Mouse (Mus musculus) adipose tissue, adult 10 weeks (tissue): ENCODE measurements around the gene Plin3. TPM values are rescaled to one million over a fixed set of nuclear protein-coding genes. Genes with fewer than 3 reads are reported as not detected.

Source experiments
- polyA plus RNA-seq: library from polyadenylated mRNA; stranded (reverse); fragments of 350-450 nt; fragmentation: Illumina TruSeq; extraction: RNeasy Lipid Tissue Mini Kit (QIAGEN cat#74804); gene quantifications from one replicate; pipeline ENCODE4 v1.2.3, GENCODE M21; 2014; ENCODE audit warnings: low read depth, low replicate concordance

The Plin3 gene
- 42.2 TPM for polyA plus RNA-seq

GRCm38 (mm10) chr17:56292531-56293222 lies at the start of gene Plin3:
TSS of gene Plin3 (minus strand) at chr17:56292873.

GRCm38 (mm10) chr17:56325450-56326152 lies 32.9 kb upstream of the Plin3 start, which contains the start of gene Kdm4b:
TSS of gene Kdm4b (plus strand) at chr17:56326062.

GRCm38 (mm10) chr17:56303160-56303846 lies 10.6 kb upstream of the Plin3 start, which contains the start of gene Uhrf1:
TSS of gene Uhrf1 (plus strand) at chr17:56303321.

GRCm38 (mm10) chr17:56300186-56300585 lies 7.5 kb upstream of the Plin3 start, which contains the start of gene Arrdc5:
TSS of gene Arrdc5 (minus strand) at chr17:56300286.

DNA sequence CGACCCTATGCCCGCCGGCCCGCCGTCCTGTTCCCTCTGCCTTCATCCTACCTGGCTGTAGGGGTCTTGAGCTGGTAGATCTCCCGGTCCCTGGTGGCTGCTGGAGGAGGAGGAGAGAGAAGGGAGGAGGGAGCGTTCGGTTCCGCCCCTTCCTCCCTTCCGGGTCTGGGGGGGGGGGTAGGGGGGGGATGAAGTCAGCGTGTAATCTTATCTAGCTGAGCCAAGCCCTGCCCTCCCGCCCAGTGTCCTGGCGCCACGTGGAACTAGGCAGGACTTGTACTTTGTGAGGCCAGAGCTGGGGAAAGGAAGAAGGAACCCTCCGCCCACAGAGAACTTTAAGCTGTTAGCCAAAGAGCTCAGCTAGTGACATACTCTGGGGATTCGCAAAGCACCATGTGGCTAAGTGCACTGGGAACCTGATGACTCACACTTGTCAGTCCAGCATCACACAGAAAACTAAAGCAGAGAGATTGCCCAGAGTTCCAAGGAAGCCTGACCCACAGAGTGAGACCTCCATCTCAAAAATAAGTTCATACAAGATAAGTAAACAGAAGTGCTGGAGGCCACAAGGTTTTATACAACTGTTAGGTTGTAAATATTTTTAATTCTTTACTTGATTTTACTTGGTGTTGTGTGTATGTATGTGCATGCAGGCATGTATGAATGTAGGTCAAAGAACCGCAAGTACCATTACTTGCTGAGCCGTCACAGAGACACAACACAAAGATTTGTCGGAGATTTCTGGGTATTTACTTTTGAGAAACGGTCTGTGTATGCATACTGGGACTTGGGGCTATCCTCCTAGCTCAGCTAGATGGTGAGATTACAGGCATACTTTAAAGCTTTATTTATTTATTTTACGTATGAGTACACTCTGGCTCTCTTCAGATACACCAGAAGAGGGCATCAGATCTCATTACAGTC lies 15.8 kb downstream of the Plin3 start, which contains the start of gene Ticam1:
Gene Ticam1, minus strand, starts transcription at position 144 of the 924 bp plus-strand sequence.

DNA sequence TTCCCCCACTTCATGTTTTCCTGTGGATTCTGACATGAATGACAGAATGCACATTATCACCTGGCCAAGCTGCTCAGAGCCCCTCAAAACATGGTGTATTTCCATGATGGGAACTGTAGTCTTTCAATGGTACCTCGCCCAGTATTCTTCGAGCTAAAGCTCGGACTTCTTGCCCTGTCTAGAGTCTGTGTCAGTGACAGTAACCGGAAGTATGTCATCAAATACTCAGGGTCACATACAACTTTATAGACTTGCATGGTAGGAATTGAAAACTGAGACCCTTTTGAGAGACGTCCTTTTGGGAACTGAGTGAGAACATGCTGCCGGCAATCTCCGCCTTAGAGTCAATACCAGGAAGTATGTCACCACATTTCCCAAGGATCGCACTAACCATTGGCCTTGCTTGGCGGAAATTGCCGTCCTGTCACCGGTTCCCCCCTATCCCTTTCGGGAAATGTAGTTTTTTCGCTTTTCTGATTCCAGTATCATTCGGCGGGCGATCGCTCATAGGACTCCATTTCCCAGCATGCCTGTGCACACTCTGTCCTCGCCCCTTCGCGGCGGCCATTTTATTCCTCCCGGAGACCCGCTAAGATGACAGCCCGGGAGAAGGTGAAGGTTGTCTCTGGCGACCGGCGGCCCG lies 36.3 kb downstream of the Plin3 start, which contains the start of gene Fem1a:
Gene Fem1a, plus strand, starts transcription at position 572 of the 643 bp plus-strand sequence.

Other genes starting within 250 kb of the Plin3 start
- 75.3 TPM for gene Ubxn6, start 217.8 kb downstream of the Plin3 start, polyA plus RNA-seq
- 58.6 TPM for gene Hdgfl2, start 213.2 kb downstream of the Plin3 start, polyA plus RNA-seq
- gene Plin4, start 183.1 kb downstream of the Plin3 start, polyA plus RNA-seq, result 510 TPM
- gene Plin5, start 175.3 kb downstream of the Plin3 start, polyA plus RNA-seq, result 10.4 TPM
- 160 TPM for gene Lrg1, start 170.9 kb downstream of the Plin3 start, polyA plus RNA-seq
- 5.5 TPM for gene Sema6b, start 152.5 kb downstream of the Plin3 start, polyA plus RNA-seq
- 1.7 TPM for gene Tnfaip8l1, start 130.4 kb downstream of the Plin3 start, polyA plus RNA-seq
- 63.5 TPM for gene Mydgf, start 109.0 kb downstream of the Plin3 start, polyA plus RNA-seq
- gene Dpp9, start 74.0 kb downstream of the Plin3 start, polyA plus RNA-seq, result 24.6 TPM
- 14.1 TPM for gene Fem1a, start 36.1 kb downstream of the Plin3 start, polyA plus RNA-seq
- gene Ticam1, start 16.1 kb downstream of the Plin3 start, polyA plus RNA-seq, result 14.9 TPM
- gene Arrdc5, start 7.4 kb upstream of the Plin3 start, polyA plus RNA-seq, result 3.3 TPM
- gene Uhrf1, start 10.4 kb upstream of the Plin3 start, polyA plus RNA-seq, result 6.0 TPM
- gene Kdm4b, start 33.2 kb upstream of the Plin3 start, polyA plus RNA-seq, result 28.3 TPM
- 49.8 TPM for gene Ptprs, start 183.6 kb upstream of the Plin3 start, polyA plus RNA-seq
- 8.4 TPM for gene Znrf4, start 219.6 kb upstream of the Plin3 start, polyA plus RNA-seq